ENCODE assay signal across 14 mouse cellular contexts in genomic region chr19:47518475-47519162, GRCm38 (mm10). TPM values are rescaled to one million over a fixed set of nuclear protein-coding genes. Genes with fewer than 3 reads are reported as not detected.
DNase-seq lines count a peak whose midpoint lies in the region; ATAC-seq and TF ChIP-seq lines count a peak whose summit lies in the region.
"Had no signal": no experiment of that assay in that cellular context is flagged by ENCODE, and none has a peak within 500 bp of the region (broad histone marks: within the 10 kb centered on the region; RNA-seq: fewer than 3 reads in every experiment).

No protein-coding gene starts in this region.

- no peaks in the 10 kb centered on the region for H3K27me3 ChIP-seq in hindbrain, postnatal 0 days (ENCODE audit: insufficient read depth, low read length)
- H3K27me3 ChIP-seq in hindbrain, embryonic 11.5 days (ENCODE audit: control insufficient read depth, insufficient read depth, low read length), result no peaks in the 10 kb centered on the region

- H3K4me1 ChIP-seq in hindbrain, postnatal 0 days (ENCODE audit: insufficient read depth, low read length), result no peaks in the 10 kb centered on the region
- no peaks in the 10 kb centered on the region for H3K4me1 ChIP-seq in hindbrain, embryonic 11.5 days (replicated peaks; ENCODE audit: control insufficient read depth, insufficient read depth, low read length)

- ATAC-seq in hindbrain, postnatal 0 days, result peak; percentile 35; the same call in 1 of the 2 replicates
- no peak for ATAC-seq in hindbrain, embryonic 11.5 days (ENCODE audit: low FRiP score)
- ATAC-seq in common myeloid progenitor, adult 5-6 weeks (replicated peaks; ENCODE audit: low read depth, poor library complexity, severe bottlenecking), result peak; percentile 83
- ATAC-seq in megakaryocyte progenitor cell, adult 5-6 weeks (replicated peaks; ENCODE audit: poor library complexity), result peak; percentile 78
- no peak for ATAC-seq in cerebellum, adult (ENCODE audit: insufficient number of reproducible peaks, low FRiP score, low TSS enrichment)
- ATAC-seq: lung, postnatal 0 days had no signal

- DNase-seq in hindbrain, postnatal 0 days (ENCODE audit: low spot score), result no peak
- DNase-seq in hindbrain, embryonic 11.5 days (ENCODE audit: low spot score), result no peak
- peak; percentile 70 for DNase-seq in heart, postnatal 4 days
- DNase-seq in layer of hippocampus, postnatal 14 days (ENCODE audit: low spot score in 2 of 2), result no peak
- DNase-seq in ovary, postnatal 36 days (ENCODE audit: low spot score), result no peak
- DNase-seq: adrenal gland, adult 8-10 months; cerebellum, postnatal 10 days had no signal

- H3K36me3 ChIP-seq in hindbrain, postnatal 0 days (ENCODE audit: insufficient read depth, low read length), result no peaks in the 10 kb centered on the region
- no peaks in the 10 kb centered on the region for H3K36me3 ChIP-seq in hindbrain, embryonic 11.5 days (ENCODE audit: control insufficient read depth, insufficient read depth, low read length)

- H3K27ac ChIP-seq in hindbrain, postnatal 0 days, result no peak overlapping the region
- H3K27ac ChIP-seq in hindbrain, embryonic 11.5 days (ENCODE audit: low read depth, low read length), result no peak overlapping the region
- H3K27ac ChIP-seq: hindbrain, embryonic 10.5 days; left cerebral cortex, adult 2 months had no signal

- H3K4me3 ChIP-seq in hindbrain, postnatal 0 days (ENCODE audit: low read length), result no peak overlapping the region
- no peak overlapping the region for H3K4me3 ChIP-seq in hindbrain, embryonic 11.5 days (ENCODE audit: low read depth, low read length)
- H3K4me3 ChIP-seq: hindbrain, embryonic 10.5 days; left cerebral cortex, adult 2 months; myocyte had no signal

- no peaks in the 10 kb centered on the region for H3K9me3 ChIP-seq in hindbrain, postnatal 0 days (ENCODE audit: low read length)
- no peaks in the 10 kb centered on the region for H3K9me3 ChIP-seq in hindbrain, embryonic 11.5 days (ENCODE audit: control insufficient read depth, low read length)
- H3K9me3 ChIP-seq: hindbrain, embryonic 10.5 days had no signal

- H3K9ac ChIP-seq in hindbrain, postnatal 0 days (replicated peaks; ENCODE audit: low read length), result no peak overlapping the region
- no peak overlapping the region for H3K9ac ChIP-seq in hindbrain, embryonic 11.5 days (ENCODE audit: low read depth, low read length)

- 73% methylated on average over 24 of the region's 24 CpGs for whole genome bisulfite sequencing in hindbrain, postnatal 0 days
- WGBS in hindbrain, embryonic 11.5 days, result 84% methylated on average over 24 of the region's 24 CpGs

- TF ChIP-seq CTCF in hindbrain, postnatal 0 days (IDR thresholded peaks at IDR 0.05; ENCODE audit: low read depth), result no peak

- no peak overlapping the region for H3K4me2 ChIP-seq in hindbrain, postnatal 0 days (ENCODE audit: low read depth, low read length)
- no peak overlapping the region for H3K4me2 ChIP-seq in hindbrain, embryonic 11.5 days (replicated peaks; ENCODE audit: low read depth, low read length)

RNA-seq across cellular contexts. Expression of gene Stn1, which starts 18.7 kb away (rescaled TPM):
- 19.1 and 44.5 TPM in 2 replicates for total RNA-seq in hindbrain, postnatal 0 days (2014; rRNA removed)
- polyA plus RNA-seq in hindbrain, postnatal 0 days (2015; fragmentation: Nextera tagmentation; extraction: Ambion mirVana), result 20.9 and 22.7 TPM in 2 replicates
- 46.8 and 55.4 TPM in 2 replicates for polyA plus RNA-seq in hindbrain, embryonic 11.5 days (2014; fragmentation: Nextera tagmentation; extraction: Ambion mirVana)
- total RNA-seq in common myeloid progenitor, adult 5-6 weeks (2017), result 8.0 and 12.4 TPM in 2 replicates
- total RNA-seq in heart, postnatal 4 days (2021), result 10 to 100 TPM; 23.1 to 26.3 TPM
- 5.3 and 7.7 TPM in 2 replicates for total RNA-seq in megakaryocyte progenitor cell, adult 5-6 weeks (2015)
- total RNA-seq in megakaryocyte progenitor cell, adult 5-6 weeks (2017), result 5.6 and 6.0 TPM in 2 replicates
- total RNA-seq in layer of hippocampus, postnatal 14 days (2021), result 10 to 100 TPM; 18.5 to 21.1 TPM

RNA-seq across cellular contexts. Expression of gene Sh3pxd2a, which starts 54.4 kb away (rescaled TPM):
- total RNA-seq in hindbrain, postnatal 0 days (2014; rRNA removed), result 21.9 and 25.5 TPM in 2 replicates
- 1.4 and 1.8 TPM in 2 replicates for polyA plus RNA-seq in hindbrain, postnatal 0 days (2015; fragmentation: Nextera tagmentation; extraction: Ambion mirVana)
- polyA plus RNA-seq in hindbrain, embryonic 11.5 days (2014; fragmentation: Nextera tagmentation; extraction: Ambion mirVana), result 5.5 and 6.9 TPM in 2 replicates
- total RNA-seq in common myeloid progenitor, adult 5-6 weeks (2017), result 1.6 and 2.1 TPM in 2 replicates
- total RNA-seq in heart, postnatal 4 days (2021), result 10 to 100 TPM; 91.0 to 95.1 TPM
- 1.3 and 1.6 TPM in 2 replicates for total RNA-seq in megakaryocyte progenitor cell, adult 5-6 weeks (2015)
- 1.1 and 1.4 TPM in 2 replicates for total RNA-seq in megakaryocyte progenitor cell, adult 5-6 weeks (2017)
- 10 to 100 TPM; 36.0 to 38.7 TPM for total RNA-seq in layer of hippocampus, postnatal 14 days (2021)

Comparison
In these comparisons a context has a peak if more than half of its experiments do, and no peak if none do; other contexts are left out.
1. ATAC-seq: peak in hindbrain, postnatal 0 days (single experiment), common myeloid progenitor, adult 5-6 weeks (single experiment) and megakaryocyte progenitor cell, adult 5-6 weeks (single experiment); none in hindbrain, embryonic 11.5 days (single experiment) and cerebellum, adult (single experiment).